In genomic region chr11:30190959-30191358, GRCm38 (mm10) we compare ENCODE assay signal across 13 mouse cellular contexts.
"Had no signal": no experiment of that assay in that cellular context is flagged by ENCODE, and none has a peak within 500 bp of the region (broad histone marks: within the 10 kb centered on the region; RNA-seq: fewer than 3 reads in every experiment).

No protein-coding gene starts in this region.

- DNase-seq: kidney, adult 9 months; kidney, postnatal 4 days; lung, embryonic 14.5 days; lung, postnatal 14 days; right cerebral cortex, adult 18-20 months; right cerebral cortex, postnatal 4 days; thymus, postnatal 36 days had no signal

- H3K9ac ChIP-seq: limb, embryonic 12.5 days; lung, embryonic 14.5 days; midbrain, embryonic 12.5 days had no signal

- H3K9me3 ChIP-seq: limb, embryonic 12.5 days; midbrain, embryonic 12.5 days had no signal

- ATAC-seq: hindbrain, embryonic 16.5 days; midbrain, embryonic 16.5 days had no signal

- H3K27me3 ChIP-seq: limb, embryonic 12.5 days; midbrain, embryonic 12.5 days had no signal

- H3K4me2 ChIP-seq: limb, embryonic 12.5 days; lung, embryonic 14.5 days; midbrain, embryonic 12.5 days had no signal

- H3K27ac ChIP-seq: layer of hippocampus, adult 2 months; limb, embryonic 12.5 days; macrophage; midbrain, embryonic 12.5 days had no signal

- H3K4me3 ChIP-seq: layer of hippocampus, adult 2 months; limb, embryonic 12.5 days; midbrain, embryonic 12.5 days had no signal

- H3K36me3 ChIP-seq: limb, embryonic 12.5 days; midbrain, embryonic 12.5 days had no signal
